17 mouse cellular contexts compared by ENCODE assay signal in genomic region chr13:101501061-101501460, GRCm38 (mm10).
DNase-seq lines count a peak whose midpoint lies in the region; ATAC-seq lines count a peak whose summit lies in the region.
"Had no signal": no experiment of that assay in that cellular context is flagged by ENCODE, and none has a peak within 500 bp of the region (broad histone marks: within the 10 kb centered on the region; RNA-seq: fewer than 3 reads in every experiment).

No protein-coding gene starts in this region.

- no peak overlapping the region for H3K4me3 ChIP-seq in heart, embryonic 12.5 days
- H3K4me3 ChIP-seq: embryonic facial prominence, embryonic 10.5 days; embryonic facial prominence, embryonic 12.5 days; forebrain, embryonic 13.5 days; forebrain, embryonic 15.5 days had no signal

- H3K36me3 ChIP-seq in heart, embryonic 12.5 days: no peaks in the 10 kb centered on the region
- H3K36me3 ChIP-seq: embryonic facial prominence, embryonic 10.5 days; embryonic facial prominence, embryonic 12.5 days; forebrain, embryonic 15.5 days had no signal

- peak; percentile 76 for DNase-seq in 416B (ENCODE audit: low read depth)
- DNase-seq in cerebellum, postnatal 4 days (ENCODE audit: low spot score in 2 of 2): no peak
- DNase-seq: adrenal gland, adult 8-10 months; adrenal gland, postnatal 14 days; adrenal gland, postnatal 36 days; cerebellum, adult 11-12 months; cerebellum, adult 2 months; forebrain, postnatal 0 days had no signal

- H3K4me2 ChIP-seq in heart, embryonic 12.5 days: no peak overlapping the region
- H3K4me2 ChIP-seq: embryonic facial prominence, embryonic 12.5 days; forebrain, embryonic 13.5 days; forebrain, embryonic 15.5 days had no signal

- H3K27me3 ChIP-seq in heart, embryonic 12.5 days (replicated peaks): no peaks in the 10 kb centered on the region
- H3K27me3 ChIP-seq: embryonic facial prominence, embryonic 12.5 days; forebrain, embryonic 13.5 days; forebrain, embryonic 15.5 days; Patski had no signal

- no peak overlapping the region for H3K9ac ChIP-seq in heart, embryonic 12.5 days
- H3K9ac ChIP-seq: embryonic facial prominence, embryonic 12.5 days; forebrain, embryonic 13.5 days; forebrain, embryonic 15.5 days; forebrain, postnatal 0 days had no signal

- H3K4me1 ChIP-seq in heart, embryonic 12.5 days (replicated peaks): no peaks in the 10 kb centered on the region
- H3K4me1 ChIP-seq: embryonic facial prominence, embryonic 10.5 days; embryonic facial prominence, embryonic 12.5 days had no signal

- WGBS in heart, embryonic 12.5 days: 83% methylated on average over 3 of the region's 3 CpGs

- H3K27ac ChIP-seq in heart, embryonic 12.5 days (ENCODE audit: poor library complexity, severe bottlenecking): no peak overlapping the region
- H3K27ac ChIP-seq: embryonic facial prominence, embryonic 10.5 days; embryonic facial prominence, embryonic 12.5 days; forebrain, embryonic 13.5 days had no signal

- no peaks in the 10 kb centered on the region for H3K9me3 ChIP-seq in heart, embryonic 12.5 days (replicated peaks)
- H3K9me3 ChIP-seq: embryonic facial prominence, embryonic 12.5 days; forebrain, embryonic 13.5 days; forebrain, embryonic 15.5 days had no signal

- ATAC-seq in common myeloid progenitor, adult 5-6 weeks (replicated peaks; ENCODE audit: low read depth, poor library complexity, severe bottlenecking): peak; percentile 62
- ATAC-seq in megakaryocyte progenitor cell, adult 5-6 weeks (replicated peaks; ENCODE audit: poor library complexity): peak; percentile 52; the same call in 1 of the 2 replicates
- no peak for ATAC-seq in heart, embryonic 12.5 days (ENCODE audit: insufficient number of reproducible peaks, low FRiP score)
- ATAC-seq: activated CD4-positive, CD25-positive, alpha-beta regulatory T cell, adult 4 months; Patski had no signal
